Mouse (Mus musculus) CH12.LX (cell line): ENCODE data around the gene Hdac4. TPM values are rescaled to one million over a fixed set of nuclear protein-coding genes. Genes with fewer than 3 reads are reported as not detected.

Source experiments
- DNase-seq: peaks from one replicate; pipeline ENCODE4 v3.0.0-alpha.2; 2013; ENCODE audit errors: extremely low read depth
- H3K27ac ChIP-seq: 2 replicates; pipeline ENCODE4 v1.5.1; 2012; ENCODE audit warnings: low read depth, mild to moderate bottlenecking, control low read depth, moderate library complexity; ENCODE audit not compliant: insufficient read depth
- H3K27me3 ChIP-seq: replicated peaks from 2 replicates; pipeline ENCODE3; 2012; ENCODE audit warnings: inconsistent platforms
- H3K36me3 ChIP-seq, 2 experiments: replicated peaks in 1 of 2; 2 replicates each; pipeline versions ENCODE3 to v1.6.1; 2012; ENCODE audit warnings: inconsistent platforms in 1 of 2, low read length in 1 of 2, mild to moderate bottlenecking in 1 of 2, mixed read lengths in 1 of 2, moderate library complexity in 1 of 2; ENCODE audit not compliant: control insufficient read depth in 1 of 2, insufficient read depth in 1 of 2
- H3K4me1 ChIP-seq, 2 experiments: 2 replicates each; pipeline ENCODE4 v1.6.1; 2012; ENCODE audit warnings: inconsistent platforms in 1 of 2, moderate library complexity in 1 of 2; ENCODE audit not compliant: insufficient read depth in 2 of 2, control insufficient read depth in 1 of 2
- H3K4me2 ChIP-seq: 2 replicates; pipeline ENCODE4 v1.6.1; 2012; ENCODE audit warnings: low read depth, mild to moderate bottlenecking, control low read depth; ENCODE audit not compliant: poor library complexity, insufficient read depth, severe bottlenecking
- H3K4me3 ChIP-seq, 3 experiments: fragments of 150-350 bp in 1 of 3; sonication (generic) in 1 of 3; replicated peaks in 1 of 3; 2 replicates each; pipeline versions ENCODE3 to v1.5.1; 2011 to 2012; ENCODE audit warnings: low read depth in 2 of 3, low read length in 2 of 3, mild to moderate bottlenecking in 2 of 3, moderate library complexity in 2 of 3, control low read depth in 1 of 3, improper control_type of control experiment in 1 of 3, inconsistent platforms in 1 of 3, mixed read lengths in 1 of 3; ENCODE audit not compliant: poor library complexity in 1 of 3
- H3K79me2 ChIP-seq: replicated peaks from 2 replicates; pipeline ENCODE4 v1.6.1; 2012; ENCODE audit warnings: mild to moderate bottlenecking, moderate library complexity; ENCODE audit not compliant: control insufficient read depth, poor library complexity, insufficient read depth, severe bottlenecking; ENCODE audit errors: extremely low read depth
- H3K9ac ChIP-seq: 2 replicates; pipeline ENCODE4 v1.6.1; 2012; ENCODE audit warnings: low read depth, mild to moderate bottlenecking, control low read depth, moderate library complexity; ENCODE audit not compliant: insufficient read depth
- H3K9me3 ChIP-seq: replicated peaks from 2 replicates; pipeline ENCODE3; 2012; ENCODE audit warnings: low read length, inconsistent platforms, mixed read lengths
- BHLHE40 ChIP-seq: IDR thresholded peaks from 2 replicates; pipeline ENCODE4 v1.6.1; 2011; ENCODE audit warnings: mild to moderate bottlenecking, low read depth, low read length, improper control_type of control experiment
- CHD1 ChIP-seq: IDR thresholded peaks from 2 replicates; pipeline ENCODE4 v1.6.1; 2012; ENCODE audit warnings: low read depth, low read length, improper control_type of control experiment, inconsistent platforms
- CHD2 ChIP-seq: IDR thresholded peaks from 2 replicates; pipeline ENCODE4 v1.6.1; 2011; ENCODE audit warnings: low read length, improper control_type of control experiment
- E2F4 ChIP-seq: IDR thresholded peaks from 2 replicates; pipeline ENCODE4 v1.6.1; 2011; ENCODE audit warnings: low read depth, low read length, improper control_type of control experiment; ENCODE audit not compliant: insufficient replicate concordance
- ELF1 ChIP-seq: IDR thresholded peaks from 2 replicates; pipeline ENCODE4 v1.6.1; 2014; ENCODE audit warnings: low read depth, mild to moderate bottlenecking, inconsistent platforms, low read length, improper control_type of control experiment
- EP300 ChIP-seq: IDR thresholded peaks from 2 replicates; pipeline ENCODE4 v1.6.1; 2011; ENCODE audit warnings: low read length, improper control_type of control experiment
- ETS1 ChIP-seq: conservative IDR thresholded peaks from 2 replicates; pipeline ENCODE4 v1.6.1; 2012; ENCODE audit warnings: low read depth, mild to moderate bottlenecking, inconsistent platforms, low read length, improper control_type of control experiment, moderate library complexity
- HCFC1 ChIP-seq: IDR thresholded peaks from 2 replicates; pipeline ENCODE4 v1.6.1; 2012; ENCODE audit warnings: low read depth, mild to moderate bottlenecking, inconsistent platforms, low read length, improper control_type of control experiment
- JUND ChIP-seq: conservative IDR thresholded peaks from 2 replicates; pipeline ENCODE4 v1.6.1; 2011; ENCODE audit warnings: low read depth, low read length, improper control_type of control experiment
- MAFK ChIP-seq: IDR thresholded peaks from 2 replicates; pipeline ENCODE4 v1.6.1; 2011; ENCODE audit warnings: low read length, improper control_type of control experiment; ENCODE audit not compliant: insufficient replicate concordance
- MAX ChIP-seq: IDR thresholded peaks from 2 replicates; pipeline ENCODE4 v1.6.1; 2011; ENCODE audit warnings: low read length, improper control_type of control experiment
- MEF2A ChIP-seq: IDR thresholded peaks from 2 replicates; pipeline ENCODE4 v1.6.1; 2014; ENCODE audit warnings: low read depth, mild to moderate bottlenecking, inconsistent platforms, low read length, improper control_type of control experiment, borderline replicate concordance
- MXI1 ChIP-seq: IDR thresholded peaks from 2 replicates; pipeline ENCODE4 v1.6.1; 2011; ENCODE audit warnings: mild to moderate bottlenecking, low read depth, low read length, improper control_type of control experiment
- MYC ChIP-seq: IDR thresholded peaks from 2 replicates; pipeline ENCODE4 v1.6.1; 2011; ENCODE audit warnings: low read depth, mild to moderate bottlenecking, improper control_type of control experiment, low read length
- NELFE ChIP-seq: IDR thresholded peaks from 2 replicates; pipeline ENCODE4 v1.6.1; 2011; ENCODE audit warnings: low read depth, low read length, improper control_type of control experiment
- NRF1 ChIP-seq: IDR thresholded peaks from 2 replicates; pipeline ENCODE4 v1.6.1; 2014; ENCODE audit warnings: low read depth, mild to moderate bottlenecking, inconsistent platforms, low read length, improper control_type of control experiment, moderate library complexity
- PAX5 ChIP-seq: IDR thresholded peaks from 2 replicates; pipeline ENCODE4 v1.6.1; 2012; ENCODE audit warnings: low read length, inconsistent platforms, mixed read lengths
- POLR2A ChIP-seq: IDR thresholded peaks from 2 replicates; pipeline ENCODE4 v1.6.1; 2011; ENCODE audit warnings: low read depth, mild to moderate bottlenecking, improper control_type of control experiment, low read length
- POLR2AphosphoS2 ChIP-seq: IDR thresholded peaks from 2 replicates; pipeline ENCODE4 v1.6.1; 2011; ENCODE audit warnings: low read depth, low read length, improper control_type of control experiment
- RAD21 ChIP-seq: IDR thresholded peaks from 2 replicates; pipeline ENCODE4 v1.6.1; 2011; ENCODE audit warnings: low read depth, mild to moderate bottlenecking, low read length, improper control_type of control experiment, moderate library complexity
- RCOR1 ChIP-seq: conservative IDR thresholded peaks from 2 replicates; pipeline ENCODE4 v1.6.1; 2012; ENCODE audit warnings: low read depth, mild to moderate bottlenecking, inconsistent platforms, low read length, improper control_type of control experiment
- SMC3 ChIP-seq: IDR thresholded peaks from 2 replicates; pipeline ENCODE4 v1.6.1; 2011; ENCODE audit warnings: low read depth, low read length, improper control_type of control experiment
- USF2 ChIP-seq: conservative IDR thresholded peaks from 2 replicates; pipeline ENCODE4 v1.6.1; 2011; ENCODE audit warnings: low read depth, low read length, improper control_type of control experiment
- ZC3H11A ChIP-seq: IDR thresholded peaks from 2 replicates; pipeline ENCODE4 v1.6.1; 2012; ENCODE audit warnings: low read depth, mild to moderate bottlenecking, inconsistent platforms, low read length, improper control_type of control experiment
- ZNF384 ChIP-seq: IDR thresholded peaks from 2 replicates; pipeline ENCODE4 v1.6.1; 2012; ENCODE audit warnings: low read depth, low read length, improper control_type of control experiment, inconsistent platforms
- dilution Hi-C: fragments of 300-500 bp; cut with MboI; formaldehyde crosslinking; loops from 2 replicates; pipeline ENCODE4 v1.14.3; 2020; ENCODE audit warnings: low sequenced_read_pairs; ENCODE audit not compliant: extremely low pct_unique_long_range_greater_than_20kb, extremely low pct_ligation_motif_present
- in situ Hi-C: fragments of 300-500 bp; cut with MboI; formaldehyde crosslinking; loops from 3 replicates; pipeline ENCODE4 v1.14.3; 2019; ENCODE audit warnings: low sequenced_read_pairs, low pct_ligation_motif_present, low pct_unique_long_range_greater_than_20kb, mixed read lengths
- polyA plus RNA-seq: library from polyadenylated mRNA; unstranded; fragments of >175 nt; gene quantifications from 2 replicates; pipeline ENCODE4 v1.2.1, GENCODE M21; 2012; ENCODE audit warnings: low read depth; ENCODE audit not compliant: insufficient read length
- total RNA-seq, 2 experiments: library from RNA; depleted of rRNA; stranded (reverse); fragments of 300-350 nt in 1 of 2; fragments of >200 nt in 1 of 2; gene quantifications; 2 replicates each; pipeline ENCODE4 v1.2.3; 2012 to 2014

Gene Hdac4
- total and polyA plus RNA-seq, 3 experiments: 2.4 to 6.3 (median 4.3) TPM

GRCm38 (mm10) chr1:92022009-92022408 is 173.5 kb downstream of the Hdac4 start:
- in situ Hi-C loops: no loop called here
- TF ChIP-seq MXI1: no peak
- TF ChIP-seq POLR2AphosphoS2: no peak
- no peak for TF ChIP-seq NRF1
- no peak for TF ChIP-seq CHD1
- TF ChIP-seq NELFE: no peak
- no peak for TF ChIP-seq PAX5
- TF ChIP-seq RAD21: no peak
- no peak overlapping the region for H3K4me3 ChIP-seq
- H3K79me2 ChIP-seq: no peaks in the 10 kb centered on the region
- H3K9me3 ChIP-seq: no peaks in the 10 kb centered on the region
- peaks cover 0 to 8% of the 10 kb centered on the region in 2 experiments for H3K36me3 ChIP-seq
- no peak overlapping the region for H3K27ac ChIP-seq
- no peaks in the 10 kb centered on the region for H3K27me3 ChIP-seq
- DNase-seq: no peak
- no peak overlapping the region for H3K4me2 ChIP-seq
- peaks cover 0 to 59% of the 10 kb centered on the region in 2 experiments; a peak in 2 of 4 replicates for H3K4me1 ChIP-seq
- H3K9ac ChIP-seq: no peak overlapping the region
- dilution Hi-C loops: no loop called here

- Histone ChIP-seq H3K27me3 (no peaks in the 10 kb centered on the region), H3K9me3 (no peaks in the 10 kb centered on the region), H3K4me3 (no peak overlapping the region), H3K4me2 (no peak overlapping the region), H3K27ac (no peak overlapping the region), H3K9ac (no peak overlapping the region), H3K79me2 (no peaks in the 10 kb centered on the region), H3K36me3 (peaks cover 6 to 14% of the 10 kb centered on the region in 2 experiments), H3K4me1 (peaks cover 0 to 18% of the 10 kb centered on the region in 2 experiments; a peak in 2 of 4 replicates)
- in situ Hi-C loops (no loop called here), dilution Hi-C loops (no loop called here)
- no peak for TF ChIP-seq ETS1
- no peak for TF ChIP-seq RAD21
- TF ChIP-seq SMC3: no peak
- TF ChIP-seq ZNF384: no peak
- no peak for TF ChIP-seq MAFK
- TF ChIP-seq E2F4: no peak
- no peak for TF ChIP-seq USF2
- TF ChIP-seq NELFE: no peak
- DNase-seq: no peak
These were observed 179.4 kb downstream of the Hdac4 start for GRCm38 (mm10) chr1:92015938-92016672.

GRCm38 (mm10) chr1:92015252-92015651 is 180.2 kb downstream of the Hdac4 start:
- Histone ChIP-seq H3K9me3 (no peaks in the 10 kb centered on the region), H3K36me3 (peaks cover 6 to 16% of the 10 kb centered on the region in 2 experiments), H3K79me2 (no peaks in the 10 kb centered on the region), H3K4me1 (peaks cover 0 to 10% of the 10 kb centered on the region in 2 experiments; a peak in 2 of 4 replicates), H3K27me3 (no peaks in the 10 kb centered on the region), H3K9ac (no peak overlapping the region), H3K4me2 (no peak overlapping the region), H3K4me3 (no peak overlapping the region), H3K27ac (no peak overlapping the region)
- in situ Hi-C loops: no loop called here
- no peak for DNase-seq
- dilution Hi-C loops: no loop called here
- TF ChIP-seq ETS1 (no peak), NRF1 (no peak), MAX (no peak), POLR2A (no peak), ZC3H11A (no peak), ELF1 (no peak), BHLHE40 (no peak), JUND (no peak), MEF2A (no peak), E2F4 (no peak), HCFC1 (no peak), EP300 (no peak), ZNF384 (no peak), MXI1 (no peak), CHD2 (no peak), RCOR1 (no peak), MYC (no peak)
